Mouse (Mus musculus) hindbrain, embryonic 13.5 days (tissue): ENCODE measurements around the gene Ibsp. TPM values are rescaled to one million over a fixed set of nuclear protein-coding genes. Genes with fewer than 3 reads are reported as not detected.

ENCODE experiments used
- ATAC-seq: fragments of 200-750 bp; cut with Nextera tagmentation; 2 replicates; pipeline ENCODE4 v1.8.0; 2017; ENCODE audit warnings: moderate TSS enrichment; ENCODE audit not compliant: low FRiP score
- H3K27ac ChIP-seq: fragments of 300-500 bp; sonication (generic); 2 replicates; pipeline ENCODE4 v1.5.1; 2015; ENCODE audit warnings: inconsistent platforms, mild to moderate bottlenecking, moderate library complexity
- H3K27me3 ChIP-seq: fragments of 300-500 bp; sonication (generic); 2 replicates; pipeline ENCODE4 v1.6.1; 2015; ENCODE audit warnings: mild to moderate bottlenecking, inconsistent platforms
- H3K36me3 ChIP-seq: fragments of 300-500 bp; sonication (generic); 2 replicates; pipeline ENCODE4 v1.6.1; 2015; ENCODE audit warnings: mild to moderate bottlenecking, inconsistent platforms
- H3K4me1 ChIP-seq: fragments of 300-500 bp; sonication (generic); replicated peaks from 2 replicates; pipeline ENCODE4 v1.6.1; 2015; ENCODE audit warnings: inconsistent platforms
- H3K4me2 ChIP-seq: fragments of 300-500 bp; sonication (generic); 2 replicates; pipeline ENCODE4 v1.6.1; 2015; ENCODE audit warnings: inconsistent platforms, mild to moderate bottlenecking, moderate library complexity
- H3K4me3 ChIP-seq: fragments of 300-500 bp; sonication (generic); 2 replicates; pipeline ENCODE4 v1.5.1; 2015; ENCODE audit warnings: mild to moderate bottlenecking, inconsistent platforms
- H3K9ac ChIP-seq: fragments of 300-500 bp; sonication (generic); 2 replicates; pipeline ENCODE4 v1.6.1; 2015; ENCODE audit warnings: mild to moderate bottlenecking, inconsistent platforms
- H3K9me3 ChIP-seq: fragments of 300-500 bp; sonication (generic); 2 replicates; pipeline ENCODE4 v1.6.1; 2016; ENCODE audit warnings: inconsistent platforms
- WGBS: fragments of 180-500 bp; shearing (Covaris S2); methylation state at CpG from one replicate; pipeline ENCODE4 v1.1.7; 2015; 5-methylcytosine and 5-hydroxymethylcytosine counted together
- microRNA-seq: library from miRNA; unstranded; fragments of <30 nt; microRNA quantifications from one replicate; pipeline ENCODE4, GENCODE M21; 2016
- polyA plus RNA-seq: library from polyadenylated mRNA; unstranded; fragments of >200 nt; fragmentation: Nextera tagmentation; extraction: Ambion mirVana; gene quantifications from 2 replicates; pipeline ENCODE4 v1.2.1, GENCODE M21; 2015

Gene Ibsp
- polyA plus RNA-seq, 1 experiment from 2014 or later = 2.0 TPM

- Histone ChIP-seq H3K27ac (no peak overlapping the region), H3K27me3 (no peaks in the 10 kb centered on the region), H3K9me3 (no peaks in the 10 kb centered on the region), H3K9ac (no peak overlapping the region), H3K4me3 (no peak overlapping the region), H3K4me2 (no peak overlapping the region), H3K36me3 (no peaks in the 10 kb centered on the region), H3K4me1 (no peaks in the 10 kb centered on the region)
- WGBS = 87% methylated on average over 6 of the region's 6 CpGs
- ATAC-seq = no peak
Measured at GRCm38 (mm10) chr5:104345241-104345630, 46.3 kb downstream of the Ibsp start.

GRCm38 (mm10) chr5:104351041-104351440, 52.1 kb downstream of the Ibsp start:
- Histone ChIP-seq H3K4me1 (no peaks in the 10 kb centered on the region), H3K36me3 (no peaks in the 10 kb centered on the region), H3K9me3 (no peaks in the 10 kb centered on the region), H3K4me3 (no peak overlapping the region), H3K4me2 (no peak overlapping the region), H3K9ac (no peak overlapping the region), H3K27me3 (no peaks in the 10 kb centered on the region), H3K27ac (no peak overlapping the region)
- no peak for ATAC-seq
- WGBS = 71% methylated on average over 1 of the region's 1 CpGs

GRCm38 (mm10) chr5:104351874-104352273, 52.9 kb downstream of the Ibsp start:
- no peak overlapping the region for H3K27ac ChIP-seq
- H3K36me3 ChIP-seq = no peaks in the 10 kb centered on the region
- no peak overlapping the region for H3K4me2 ChIP-seq
- WGBS = 74% methylated on average over 5 of the region's 5 CpGs
- no peak overlapping the region for H3K9ac ChIP-seq
- H3K4me3 ChIP-seq = no peak overlapping the region
- no peaks in the 10 kb centered on the region for H3K27me3 ChIP-seq
- no peak for ATAC-seq
- H3K4me1 ChIP-seq = no peaks in the 10 kb centered on the region
- H3K9me3 ChIP-seq = no peaks in the 10 kb centered on the region

- H3K9ac ChIP-seq = no peak overlapping the region
- no peaks in the 10 kb centered on the region for H3K27me3 ChIP-seq
- H3K27ac ChIP-seq = no peak overlapping the region
- 0 out of 2 replicates have a peak, but pooled peaks cover 4% of the 10 kb centered on the region for H3K4me1 ChIP-seq
- 87% methylated on average over 5 of the region's 5 CpGs for WGBS
- H3K36me3 ChIP-seq = no peaks in the 10 kb centered on the region
- H3K9me3 ChIP-seq = no peaks in the 10 kb centered on the region
- H3K4me3 ChIP-seq = no peak overlapping the region
- ATAC-seq = no peak
- H3K4me2 ChIP-seq = no peak overlapping the region
Measured at GRCm38 (mm10) chr5:104357575-104357974, 58.6 kb downstream of the Ibsp start.

- no peak for ATAC-seq
- Histone ChIP-seq H3K4me2 (no peak overlapping the region), H3K4me1 (0 out of 2 replicates have a peak, but pooled peaks cover 4% of the 10 kb centered on the region), H3K27me3 (no peaks in the 10 kb centered on the region), H3K36me3 (no peaks in the 10 kb centered on the region), H3K27ac (no peak overlapping the region), H3K9me3 (no peaks in the 10 kb centered on the region), H3K9ac (no peak overlapping the region), H3K4me3 (no peak overlapping the region)
- WGBS = 74% methylated on average over 7 of the region's 7 CpGs
Measured at GRCm38 (mm10) chr5:104358592-104358991, 59.6 kb downstream of the Ibsp start.

GRCm38 (mm10) chr5:104359257-104359656, 60.3 kb downstream of the Ibsp start:
- H3K9me3 ChIP-seq = no peaks in the 10 kb centered on the region
- H3K36me3 ChIP-seq = no peaks in the 10 kb centered on the region
- 66% methylated on average over 6 of the region's 6 CpGs for WGBS
- ATAC-seq = no peak
- no peak overlapping the region for H3K4me3 ChIP-seq
- H3K9ac ChIP-seq = no peak overlapping the region
- H3K4me2 ChIP-seq = no peak overlapping the region
- no peak overlapping the region for H3K27ac ChIP-seq
- 0 out of 2 replicates have a peak, but pooled peaks cover 4% of the 10 kb centered on the region for H3K4me1 ChIP-seq
- H3K27me3 ChIP-seq = no peaks in the 10 kb centered on the region

Small RNA genes lying within 50 kb of the gene (microRNA-seq; reads per million reads assigned to microRNA genes)
- not detected for gene Gm23616

Other genes with a start within 250 kb of the Ibsp start
- gene Gm17660, start 221.6 kb upstream of the Ibsp start, polyA plus RNA-seq = not detected in 2 replicates
- 150 and 151 TPM in 2 replicates for gene Sparcl1, start 185.4 kb upstream of the Ibsp start, polyA plus RNA-seq
- not detected in 2 replicates for gene Dspp, start 128.5 kb upstream of the Ibsp start, polyA plus RNA-seq
- gene Dmp1, start 96.6 kb upstream of the Ibsp start, polyA plus RNA-seq = 0.47 and 1.0 TPM in 2 replicates
- gene Mepe, start 26.2 kb downstream of the Ibsp start, polyA plus RNA-seq = not detected in 2 replicates
- 9.2 and 12.6 TPM in 2 replicates for gene Spp1, start 135.9 kb downstream of the Ibsp start, polyA plus RNA-seq
- gene Pkd2, start 160.3 kb downstream of the Ibsp start, polyA plus RNA-seq = 8.9 and 9.1 TPM in 2 replicates
- gene BC005561, start 209.2 kb downstream of the Ibsp start, polyA plus RNA-seq = 14.6 and 14.7 TPM in 2 replicates